Mouse (Mus musculus): ENCODE measurements at regions not wholly inside any gene's neighbourhood (a gene's known extent, or its start where the extent isn't known, plus 50 kb on each side); places are given as distances from the start of the nearest gene placed in this dataset.

GRCm38 (mm10) chr15:59158760-59159159, 269.7 kb downstream of the Gm49356 start:
- WGBS, result 82% methylated on average over 4 of the region's 4 CpGs
- Histone ChIP-seq H3K9ac (ENCODE audit: low read length) (no peak overlapping the region; the same call in 1 of the 2 replicates), H3K4me2 (ENCODE audit: low read length) (no peak overlapping the region), H3K36me3 (ENCODE audit: control insufficient read depth, insufficient read depth, low read length) (no peaks in the 10 kb centered on the region), H3K4me1 (ENCODE audit: control insufficient read depth in 2 of 2, insufficient read depth in 2 of 2, low read length in 2 of 2) (peaks cover 16 to 25% of the 10 kb centered on the region in 2 experiments), H3K27me3 (ENCODE audit: control insufficient read depth, insufficient read depth, low read length) (no peaks in the 10 kb centered on the region), H3K27ac (replicated peaks in 1 of 2; ENCODE audit: control insufficient read depth in 1 of 2, insufficient read depth in 1 of 2, low read depth in 2 of 2, low read length in 2 of 2) (peak overlapping the region in 1 of 2 experiments; percentile 58; a peak in 2 of 4 replicates), H3K9me3 (ENCODE audit: control insufficient read depth, low read length) (0 out of 2 replicates have a peak, but pooled peaks cover 2% of the 10 kb centered on the region), H3K4me3 (ENCODE audit: control insufficient read depth in 1 of 2, insufficient read depth in 1 of 2, low read depth in 1 of 2, low read length in 2 of 2) (no peak overlapping the region)
- no peak for ATAC-seq (ENCODE audit: insufficient number of reproducible peaks, insufficient read depth, low FRiP score, low read depth)

GRCm38 (mm10) chr15:59160931-59161920, 272.1 kb downstream of the Gm49356 start:
- Histone ChIP-seq H3K27ac (replicated peaks in 1 of 2; ENCODE audit: control insufficient read depth in 1 of 2, insufficient read depth in 1 of 2, low read depth in 2 of 2, low read length in 2 of 2) (no peak overlapping the region), H3K4me1 (ENCODE audit: control insufficient read depth in 2 of 2, insufficient read depth in 2 of 2, low read length in 2 of 2) (peaks cover 4 to 9% of the 10 kb centered on the region in 2 experiments; a peak in 3 of 4 replicates), H3K27me3 (ENCODE audit: control insufficient read depth, insufficient read depth, low read length) (no peaks in the 10 kb centered on the region), H3K36me3 (ENCODE audit: control insufficient read depth, insufficient read depth, low read length) (no peaks in the 10 kb centered on the region), H3K9me3 (ENCODE audit: control insufficient read depth, low read length) (0 out of 2 replicates have a peak, but pooled peaks cover 2% of the 10 kb centered on the region), H3K4me2 (ENCODE audit: low read length) (no peak overlapping the region), H3K4me3 (ENCODE audit: control insufficient read depth in 1 of 2, insufficient read depth in 1 of 2, low read depth in 1 of 2, low read length in 2 of 2) (no peak overlapping the region), H3K9ac (ENCODE audit: low read length) (no peak overlapping the region)
- no peak for ATAC-seq (ENCODE audit: insufficient number of reproducible peaks, insufficient read depth, low FRiP score, low read depth)
- 92% methylated on average over 15 of the region's 17 CpGs for WGBS

- Histone ChIP-seq H3K36me3 (ENCODE audit: control insufficient read depth, insufficient read depth, low read length) (no peaks in the 10 kb centered on the region), H3K4me1 (ENCODE audit: control insufficient read depth in 2 of 2, insufficient read depth in 2 of 2, low read length in 2 of 2) (peaks cover 5 to 22% of the 10 kb centered on the region in 2 experiments), H3K27me3 (ENCODE audit: control insufficient read depth, insufficient read depth, low read length) (no peaks in the 10 kb centered on the region), H3K4me3 (ENCODE audit: control insufficient read depth in 1 of 2, insufficient read depth in 1 of 2, low read depth in 1 of 2, low read length in 2 of 2) (no peak overlapping the region), H3K27ac (replicated peaks in 1 of 2; ENCODE audit: control insufficient read depth in 1 of 2, insufficient read depth in 1 of 2, low read depth in 2 of 2, low read length in 2 of 2) (no peak overlapping the region), H3K4me2 (ENCODE audit: low read length) (no peak overlapping the region), H3K9me3 (ENCODE audit: control insufficient read depth, low read length) (0 out of 2 replicates have a peak, but pooled peaks cover 3% of the 10 kb centered on the region), H3K9ac (ENCODE audit: low read length) (no peak overlapping the region)
- no peak for ATAC-seq (ENCODE audit: insufficient number of reproducible peaks, insufficient read depth, low FRiP score, low read depth)
- WGBS, result 82% methylated on average over 8 of the region's 8 CpGs
Observed at GRCm38 (mm10) chr15:59167937-59168659, 279.0 kb downstream of the Gm49356 start.

GRCm38 (mm10) chr15:59168660-59169170, 279.6 kb downstream of the Gm49356 start:
- 76% methylated on average over 4 of the region's 4 CpGs for WGBS

GRCm38 (mm10) chr15:59169237-59169797, 280.2 kb downstream of the Gm49356 start:
- H3K27me3 ChIP-seq (ENCODE audit: control insufficient read depth, insufficient read depth, low read length), result no peaks in the 10 kb centered on the region
- no peak overlapping the region for H3K4me3 ChIP-seq (ENCODE audit: control insufficient read depth in 1 of 2, insufficient read depth in 1 of 2, low read depth in 1 of 2, low read length in 2 of 2)
- no peak overlapping the region for H3K9ac ChIP-seq (ENCODE audit: low read length)
- no peaks in the 10 kb centered on the region for H3K36me3 ChIP-seq (ENCODE audit: control insufficient read depth, insufficient read depth, low read length)
- no peak for ATAC-seq (ENCODE audit: insufficient number of reproducible peaks, insufficient read depth, low FRiP score, low read depth)
- no peak overlapping the region for H3K4me2 ChIP-seq (ENCODE audit: low read length)
- WGBS, result 85% methylated on average over 12 of the region's 12 CpGs
- no peak overlapping the region for H3K27ac ChIP-seq (replicated peaks in 1 of 2; ENCODE audit: control insufficient read depth in 1 of 2, insufficient read depth in 1 of 2, low read depth in 2 of 2, low read length in 2 of 2)
- peaks cover 9 to 30% of the 10 kb centered on the region in 2 experiments for H3K4me1 ChIP-seq (ENCODE audit: control insufficient read depth in 2 of 2, insufficient read depth in 2 of 2, low read length in 2 of 2)
- 0 out of 2 replicates have a peak, but pooled peaks cover 3% of the 10 kb centered on the region for H3K9me3 ChIP-seq (ENCODE audit: control insufficient read depth, low read length)

More at GRCm38 (mm10) chr15:59168660-59169170, 279.6 kb downstream of the Gm49356 start:
- Histone ChIP-seq H3K9me3 (ENCODE audit: control insufficient read depth, low read length) (0 out of 2 replicates have a peak, but pooled peaks cover 3% of the 10 kb centered on the region), H3K9ac (ENCODE audit: low read length) (no peak overlapping the region), H3K27me3 (ENCODE audit: control insufficient read depth, insufficient read depth, low read length) (no peaks in the 10 kb centered on the region), H3K4me2 (ENCODE audit: low read length) (no peak overlapping the region), H3K4me1 (ENCODE audit: control insufficient read depth in 2 of 2, insufficient read depth in 2 of 2, low read length in 2 of 2) (peaks cover 5 to 25% of the 10 kb centered on the region in 2 experiments), H3K36me3 (ENCODE audit: control insufficient read depth, insufficient read depth, low read length) (no peaks in the 10 kb centered on the region), H3K4me3 (ENCODE audit: control insufficient read depth in 1 of 2, insufficient read depth in 1 of 2, low read depth in 1 of 2, low read length in 2 of 2) (no peak overlapping the region), H3K27ac (replicated peaks in 1 of 2; ENCODE audit: control insufficient read depth in 1 of 2, insufficient read depth in 1 of 2, low read depth in 2 of 2, low read length in 2 of 2) (no peak overlapping the region)
- ATAC-seq (ENCODE audit: insufficient number of reproducible peaks, insufficient read depth, low FRiP score, low read depth), result no peak

GRCm38 (mm10) chr15:59169831-59170230, 280.7 kb downstream of the Gm49356 start:
- 0 out of 2 replicates have a peak, but pooled peaks cover 3% of the 10 kb centered on the region for H3K9me3 ChIP-seq (ENCODE audit: control insufficient read depth, low read length)
- no peak overlapping the region for H3K9ac ChIP-seq (ENCODE audit: low read length)
- ATAC-seq (ENCODE audit: insufficient number of reproducible peaks, insufficient read depth, low FRiP score, low read depth), result no peak
- peaks cover 12 to 35% of the 10 kb centered on the region in 2 experiments for H3K4me1 ChIP-seq (ENCODE audit: control insufficient read depth in 2 of 2, insufficient read depth in 2 of 2, low read length in 2 of 2)
- 82% methylated on average over 3 of the region's 3 CpGs for WGBS
- H3K4me3 ChIP-seq (ENCODE audit: control insufficient read depth in 1 of 2, insufficient read depth in 1 of 2, low read depth in 1 of 2, low read length in 2 of 2), result no peak overlapping the region
- no peak overlapping the region for H3K27ac ChIP-seq (replicated peaks in 1 of 2; ENCODE audit: control insufficient read depth in 1 of 2, insufficient read depth in 1 of 2, low read depth in 2 of 2, low read length in 2 of 2)
- H3K36me3 ChIP-seq (ENCODE audit: control insufficient read depth, insufficient read depth, low read length), result no peaks in the 10 kb centered on the region
- no peak overlapping the region for H3K4me2 ChIP-seq (ENCODE audit: low read length)
- H3K27me3 ChIP-seq (ENCODE audit: control insufficient read depth, insufficient read depth, low read length), result no peaks in the 10 kb centered on the region

GRCm38 (mm10) chr15:59171120-59171519, 282.0 kb downstream of the Gm49356 start:
- Histone ChIP-seq H3K36me3 (ENCODE audit: control insufficient read depth, insufficient read depth, low read length) (no peaks in the 10 kb centered on the region), H3K4me2 (ENCODE audit: low read length) (no peak overlapping the region), H3K4me3 (ENCODE audit: control insufficient read depth in 1 of 2, insufficient read depth in 1 of 2, low read depth in 1 of 2, low read length in 2 of 2) (no peak overlapping the region), H3K27me3 (ENCODE audit: control insufficient read depth, insufficient read depth, low read length) (no peaks in the 10 kb centered on the region), H3K9me3 (ENCODE audit: control insufficient read depth, low read length) (0 out of 2 replicates have a peak, but pooled peaks cover 3% of the 10 kb centered on the region), H3K27ac (replicated peaks in 1 of 2; ENCODE audit: control insufficient read depth in 1 of 2, insufficient read depth in 1 of 2, low read depth in 2 of 2, low read length in 2 of 2) (peak overlapping the region; percentile 16 to 57; a peak in 3 of 4 replicates), H3K4me1 (ENCODE audit: control insufficient read depth in 2 of 2, insufficient read depth in 2 of 2, low read length in 2 of 2) (peaks cover 18 to 42% of the 10 kb centered on the region in 2 experiments), H3K9ac (ENCODE audit: low read length) (peak overlapping the region; percentile 34; the same call in 1 of the 2 replicates)
- ATAC-seq (ENCODE audit: insufficient number of reproducible peaks, insufficient read depth, low FRiP score, low read depth), result no peak
- 7% methylated on average over 6 of the region's 6 CpGs for WGBS
